Mouse (Mus musculus): ENCODE data around the gene Gm14137.

Gm14137 gene

GRCm38 (mm10) chr2:119173991-119174651, at the start of gene Gm14137:
Gene Gm14137 (plus strand): TSS chr2:119174509.
- no peak for DNase-seq

- no peak for DNase-seq
Measured at GRCm38 (mm10) chr2:119136346-119136898, 37.9 kb upstream of the Gm14137 start.

- DNase-seq, result no peak
Measured at GRCm38 (mm10) chr2:119145199-119145598, 29.1 kb upstream of the Gm14137 start.

DNA sequence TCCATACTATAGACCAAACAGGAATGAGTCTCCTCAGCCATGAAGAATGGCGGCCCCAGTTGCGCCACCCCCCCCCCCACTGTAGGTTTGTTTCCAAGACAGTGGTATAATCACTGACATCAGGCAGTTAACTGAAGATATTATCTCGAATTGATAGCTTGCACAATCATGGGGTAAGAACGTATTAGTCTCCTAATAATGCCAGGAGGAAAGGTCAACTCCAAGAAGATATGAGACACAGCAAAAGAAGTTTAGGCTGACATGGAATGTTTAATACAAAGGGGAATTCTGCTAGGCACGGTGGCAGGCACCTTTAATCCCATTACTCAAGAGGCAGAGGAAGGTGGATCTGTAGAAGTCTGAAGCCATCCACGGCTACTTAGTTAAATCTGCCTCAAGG, 27.9 kb upstream of the Gm14137 start:
- DNase-seq, result no peak

GRCm38 (mm10) chr2:119147160-119147678, 27.1 kb upstream of the Gm14137 start:
- DNase-seq, result no peak

- DNase-seq, result no peak
Measured at GRCm38 (mm10) chr2:119147775-119148174, 26.5 kb upstream of the Gm14137 start.

DNA sequence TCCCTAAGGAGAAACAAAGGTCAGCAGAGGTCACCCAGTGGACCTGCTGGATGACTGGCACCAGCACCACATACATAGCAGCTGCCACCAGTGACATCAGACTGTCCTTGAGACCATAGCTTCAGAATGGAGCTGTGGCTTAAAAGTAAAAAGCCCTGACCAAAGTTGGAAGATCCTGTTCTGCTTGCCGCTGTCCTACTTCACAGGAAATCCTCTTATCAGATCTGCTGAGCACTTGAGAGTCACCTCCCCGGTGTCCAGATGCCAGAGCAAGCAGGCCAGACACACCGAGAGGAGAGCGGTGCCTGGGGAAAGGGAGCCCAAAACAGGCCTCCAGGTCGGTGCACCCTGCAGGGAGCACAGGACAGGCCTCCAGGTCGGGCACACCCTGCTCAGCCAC, 22.1 kb upstream of the Gm14137 start:
- DNase-seq, result no peak

GRCm38 (mm10) chr2:119154683-119155082, 19.6 kb upstream of the Gm14137 start:
- no peak for DNase-seq

GRCm38 (mm10) chr2:119155388-119155787, 18.9 kb upstream of the Gm14137 start:
- no peak for DNase-seq

- peak in 1 of 2 experiments; percentile 18 for DNase-seq
Measured at GRCm38 (mm10) chr2:119156081-119156680, 18.1 kb upstream of the Gm14137 start.

- peak; percentile 93 to 95 for DNase-seq
Measured at GRCm38 (mm10) chr2:119156681-119157572, 17.4 kb upstream of the Gm14137 start, which contains the start of gene Rmdn3. Gene Rmdn3 (minus strand): TSS chr2:119157034.

DNA sequence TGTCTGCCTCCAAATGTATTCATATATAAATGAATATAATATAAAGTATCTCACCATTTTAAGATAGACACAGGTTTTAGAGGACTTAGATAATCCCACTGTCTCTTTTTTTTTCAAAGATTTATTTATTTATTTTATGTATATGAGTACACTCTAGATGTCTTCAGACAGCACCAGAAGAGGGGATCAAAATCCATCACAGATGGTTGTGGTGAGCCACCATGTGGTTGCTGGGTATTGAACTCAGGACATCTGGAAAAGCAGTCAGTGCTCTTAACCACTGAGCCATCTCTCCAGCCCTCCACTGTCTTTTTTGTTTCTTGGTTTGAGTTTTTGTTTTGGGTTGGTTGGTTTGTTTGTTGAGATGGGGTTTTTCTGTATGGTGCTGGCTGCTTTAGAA, 16.5 kb upstream of the Gm14137 start:
- no peak for DNase-seq

GRCm38 (mm10) chr2:119161247-119161646, 13.1 kb upstream of the Gm14137 start:
- peak; percentile 31 to 65 for DNase-seq

DNA sequence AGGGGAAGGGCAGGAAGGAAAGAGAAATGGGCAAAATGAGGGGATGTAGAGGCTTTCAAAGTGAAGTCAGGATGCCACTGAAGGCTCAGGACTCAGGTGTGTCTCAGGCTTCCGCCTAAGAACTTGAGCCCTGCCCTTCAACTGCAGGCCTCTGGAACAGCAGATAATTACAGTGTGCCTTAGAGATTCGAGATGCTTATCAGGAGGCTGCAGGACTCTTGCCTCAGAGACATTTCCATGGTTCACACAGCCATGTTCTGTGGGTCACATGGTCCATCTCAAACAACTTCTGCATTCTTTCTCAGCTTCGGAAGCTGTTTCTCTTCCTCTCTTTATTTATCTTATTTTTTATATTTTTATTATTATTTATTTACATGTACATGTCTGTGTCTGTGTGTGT, 11.2 kb upstream of the Gm14137 start:
- no peak for DNase-seq

DNA sequence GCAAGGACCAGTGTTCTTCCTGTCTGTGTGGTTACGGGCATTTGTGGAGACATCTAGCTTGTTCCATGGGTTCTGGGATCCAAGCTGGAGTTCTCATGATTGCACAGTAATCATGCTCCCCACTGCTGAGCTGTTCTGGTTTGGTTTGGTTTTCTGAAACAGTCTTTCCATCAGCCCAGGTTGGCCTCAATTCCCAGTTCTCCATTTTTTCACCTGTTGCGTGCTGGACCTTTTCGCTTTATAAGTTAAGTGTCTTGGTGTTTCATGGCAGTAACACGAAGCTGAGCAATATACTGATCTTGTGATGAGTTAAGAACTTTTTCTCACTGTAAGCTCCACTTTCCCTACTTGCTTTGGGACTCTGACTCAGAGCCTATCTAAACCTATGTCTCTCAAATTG, 10.3 kb upstream of the Gm14137 start:
- DNase-seq, result no peak

DNA sequence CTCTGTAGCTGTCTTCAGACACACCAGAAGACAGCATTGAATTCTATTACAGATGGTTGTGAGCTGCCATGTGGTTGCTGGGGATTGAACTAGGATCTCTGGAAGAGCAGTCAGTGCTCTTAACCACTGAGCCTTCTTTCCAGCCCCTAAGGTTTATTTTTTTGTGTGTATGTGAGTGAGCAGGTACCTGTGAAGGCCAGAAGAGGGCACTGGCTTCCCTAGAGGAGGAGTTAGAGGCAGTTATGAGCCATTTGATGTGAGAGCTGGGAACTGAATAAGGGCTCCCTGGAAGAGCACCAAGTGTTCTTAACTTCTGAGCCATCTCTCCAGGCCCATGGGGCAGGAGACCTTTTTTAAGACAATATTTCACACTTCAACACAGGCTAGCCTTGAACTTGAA, 8.9 kb upstream of the Gm14137 start:
- DNase-seq, result no peak

DNA sequence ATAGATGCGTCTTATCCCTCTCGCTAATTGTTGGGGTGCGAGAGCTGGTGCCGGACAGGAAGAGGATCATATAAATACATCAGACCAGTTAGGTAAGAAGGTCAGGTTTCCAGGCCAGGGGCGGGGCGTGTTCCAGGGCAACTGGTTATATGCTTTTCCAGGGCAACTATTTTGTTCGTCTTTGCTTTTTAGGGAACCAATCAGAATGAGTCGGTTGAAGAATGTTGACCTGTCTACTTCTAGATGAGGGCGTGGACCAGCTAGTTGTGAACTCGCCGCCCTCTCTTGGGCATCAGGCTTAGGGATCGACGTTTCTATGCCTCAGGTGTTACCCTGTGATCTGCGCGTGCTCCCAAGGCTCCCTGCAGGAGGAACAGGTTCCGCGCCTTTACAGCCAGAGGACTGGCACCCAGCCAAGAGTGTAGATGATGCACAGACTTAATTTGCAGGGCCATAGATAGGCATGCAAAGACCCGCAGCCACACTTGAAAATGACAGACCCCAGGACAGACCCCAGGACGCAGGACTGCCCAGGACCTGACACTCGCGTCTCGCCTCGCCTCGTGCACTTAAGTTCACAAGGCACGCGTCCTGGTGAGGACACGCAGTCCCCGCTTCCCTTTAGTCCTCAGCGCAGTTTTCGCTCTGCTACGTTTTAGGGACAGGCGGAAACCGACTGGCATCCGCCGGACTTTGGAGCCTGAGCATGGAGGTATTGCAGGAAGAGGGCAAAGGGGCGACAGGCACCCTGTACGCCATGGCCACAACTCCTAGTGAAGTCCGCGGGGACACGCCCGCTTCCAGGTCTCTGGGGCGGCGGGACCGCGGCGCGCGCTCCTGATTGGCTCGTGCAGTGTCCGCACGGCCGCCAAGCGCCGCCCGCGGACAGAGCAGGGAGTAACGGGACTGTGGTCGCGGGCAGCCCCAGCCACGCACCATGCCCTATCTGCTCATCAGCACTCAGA, 7.1 kb upstream of the Gm14137 start, which contains the start of gene Gchfr:
TSS of gene Gchfr (plus strand) at position 873 of the 965 bp plus-strand sequence.
- DNase-seq, result peak; percentile 73 to 79

- no peak for DNase-seq
Measured at GRCm38 (mm10) chr2:119167866-119168256, 6.4 kb upstream of the Gm14137 start.

GRCm38 (mm10) chr2:119170282-119170681, 4.0 kb upstream of the Gm14137 start:
- DNase-seq, result no peak

GRCm38 (mm10) chr2:119171574-119171973, 2.7 kb upstream of the Gm14137 start:
- no peak for DNase-seq

- no peak for DNase-seq
Measured at GRCm38 (mm10) chr2:119172446-119172845, 1.9 kb upstream of the Gm14137 start.

All from lung, adult 18-20 months (tissue).